Mouse (Mus musculus) thymus, postnatal 4 days (tissue): Measurements from ENCODE around the gene Agap1.

Experiments
- DNase-seq: peaks from one replicate; pipeline ENCODE4 v3.0.0; 2021

Gene Agap1

DNA sequence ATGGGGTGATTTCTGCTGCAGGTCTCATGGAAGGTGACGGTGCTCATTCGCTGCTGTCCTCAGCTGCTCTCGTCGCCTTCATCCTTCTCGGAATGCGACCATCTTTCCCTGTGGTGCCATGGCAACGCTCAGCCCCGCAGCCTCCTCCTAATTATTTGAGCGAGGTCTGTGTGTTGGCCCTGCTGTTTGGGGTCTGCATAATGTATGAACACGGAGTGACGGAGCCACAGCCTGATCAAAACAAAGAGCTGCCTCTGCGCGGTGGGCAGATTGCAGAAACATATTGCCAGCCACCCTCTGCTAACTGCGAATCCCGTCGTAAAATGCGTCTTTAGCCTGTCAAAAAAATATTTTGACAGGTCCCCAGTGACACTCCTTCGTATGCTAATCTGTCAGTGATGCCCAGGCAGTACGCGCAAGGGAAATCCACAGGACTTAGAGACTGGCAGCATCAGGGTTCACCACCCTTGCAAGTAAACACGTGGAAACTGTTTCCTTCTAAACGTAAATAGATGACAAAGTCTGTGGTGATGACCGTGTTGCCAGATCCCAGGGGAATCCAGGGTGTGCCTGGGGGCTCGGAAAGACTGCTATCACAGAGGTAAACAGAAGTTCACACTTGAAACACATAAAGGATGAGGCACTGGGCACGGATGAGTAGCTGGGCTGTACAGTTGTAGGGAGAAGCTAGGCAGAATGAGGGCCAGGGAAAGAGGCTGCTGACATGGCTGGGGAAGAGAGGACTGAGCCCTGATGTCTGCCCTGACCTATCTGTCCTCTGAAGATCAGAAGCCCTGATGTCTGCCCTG is 95.7 kb downstream of the Agap1 start:
- DNase-seq: no peak

- no peak for DNase-seq
Measured at GRCm38 (mm10) chr1:89552470-89552869, 97.9 kb downstream of the Agap1 start.

- DNase-seq: no peak
Measured at GRCm38 (mm10) chr1:89553791-89554190, 99.2 kb downstream of the Agap1 start.

GRCm38 (mm10) chr1:89554969-89555856 is 100.6 kb downstream of the Agap1 start:
- DNase-seq: no peak

DNA sequence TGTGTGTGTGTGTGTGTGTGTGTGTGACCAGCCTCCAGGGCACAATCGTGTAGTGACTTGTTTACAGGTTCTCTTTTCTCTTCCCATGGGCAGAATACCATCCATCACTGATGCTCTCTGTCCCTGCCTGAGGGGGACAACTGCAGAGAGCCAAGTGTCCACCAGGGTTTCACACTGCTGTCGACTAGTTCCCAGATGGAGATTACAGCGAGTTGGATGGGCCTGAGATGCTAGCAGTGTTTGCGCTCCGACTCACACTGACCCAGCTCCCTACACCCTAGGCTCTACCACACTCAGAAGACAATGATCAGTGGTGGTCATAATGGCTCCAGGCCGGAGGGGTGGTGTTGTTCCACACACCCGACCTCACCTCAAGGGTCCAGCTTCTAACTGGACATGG is 101.4 kb downstream of the Agap1 start:
- no peak for DNase-seq

GRCm38 (mm10) chr1:89557401-89557800 is 102.8 kb downstream of the Agap1 start:
- DNase-seq: no peak

DNA sequence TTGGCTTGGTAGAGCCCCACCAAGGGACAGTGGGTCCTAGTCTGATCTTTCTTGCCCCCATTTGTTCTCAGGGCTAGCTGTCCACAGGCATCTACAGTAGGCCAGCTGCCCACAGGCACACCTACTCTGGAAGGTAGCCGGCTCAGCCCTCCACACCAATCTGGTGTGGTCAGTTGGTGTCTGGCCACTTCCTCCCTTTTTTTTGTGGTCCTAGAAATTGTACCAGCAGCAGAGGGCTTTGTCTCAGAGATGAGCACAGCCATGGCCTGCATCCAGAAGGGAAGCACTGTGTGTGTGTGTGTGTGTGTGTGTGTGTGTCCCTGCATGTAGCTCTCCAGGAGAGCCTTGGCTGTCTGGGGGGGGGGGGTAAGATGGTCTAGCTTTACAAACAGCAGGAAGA is 103.5 kb downstream of the Agap1 start:
- DNase-seq: no peak

GRCm38 (mm10) chr1:89563399-89563798 is 108.8 kb downstream of the Agap1 start:
- DNase-seq: no peak

DNA sequence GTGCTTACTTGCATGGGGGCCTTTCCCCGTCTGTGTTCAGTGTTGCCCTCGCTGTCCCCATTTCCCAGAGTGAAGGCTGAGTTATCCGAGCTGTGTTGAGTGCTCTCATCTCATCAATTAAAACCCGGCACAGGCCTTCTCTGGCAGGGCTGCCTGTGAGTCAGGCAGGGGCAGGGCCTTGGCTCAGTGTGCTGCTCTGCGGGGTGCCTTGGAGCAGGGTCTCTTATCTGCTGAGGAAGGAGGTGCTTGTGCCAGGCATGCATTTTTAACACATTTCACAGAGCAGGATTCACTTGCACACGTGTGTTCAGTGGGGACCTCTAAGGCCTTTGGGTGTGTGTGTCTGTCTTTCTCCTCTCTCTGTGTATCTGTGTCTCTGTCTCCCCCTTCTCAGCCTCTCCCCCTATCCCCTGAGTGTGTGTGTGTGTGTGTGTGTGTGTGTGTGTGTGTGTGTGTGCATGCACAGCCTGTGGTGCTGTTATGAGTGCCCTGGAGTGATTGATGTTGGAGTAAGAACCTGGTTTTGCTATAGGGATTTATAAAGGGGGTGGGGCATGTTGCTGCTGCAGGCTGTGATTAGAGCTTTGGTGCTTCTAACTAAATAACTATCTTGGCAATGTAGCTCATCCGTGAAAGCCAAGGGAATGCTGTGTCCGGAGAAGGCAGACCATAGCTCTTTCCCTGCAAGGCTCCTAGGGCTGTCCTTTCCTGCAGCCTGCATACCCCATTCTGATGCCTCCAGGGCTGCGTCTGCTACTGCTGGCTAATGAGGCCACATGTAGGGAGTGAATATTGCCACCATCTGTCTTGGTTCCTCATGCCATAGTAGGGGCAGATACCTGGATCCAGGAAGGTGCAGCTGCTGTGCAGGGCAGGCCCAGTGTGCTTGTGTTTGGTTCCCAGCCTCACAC is 112.2 kb downstream of the Agap1 start:
- no peak for DNase-seq

DNA sequence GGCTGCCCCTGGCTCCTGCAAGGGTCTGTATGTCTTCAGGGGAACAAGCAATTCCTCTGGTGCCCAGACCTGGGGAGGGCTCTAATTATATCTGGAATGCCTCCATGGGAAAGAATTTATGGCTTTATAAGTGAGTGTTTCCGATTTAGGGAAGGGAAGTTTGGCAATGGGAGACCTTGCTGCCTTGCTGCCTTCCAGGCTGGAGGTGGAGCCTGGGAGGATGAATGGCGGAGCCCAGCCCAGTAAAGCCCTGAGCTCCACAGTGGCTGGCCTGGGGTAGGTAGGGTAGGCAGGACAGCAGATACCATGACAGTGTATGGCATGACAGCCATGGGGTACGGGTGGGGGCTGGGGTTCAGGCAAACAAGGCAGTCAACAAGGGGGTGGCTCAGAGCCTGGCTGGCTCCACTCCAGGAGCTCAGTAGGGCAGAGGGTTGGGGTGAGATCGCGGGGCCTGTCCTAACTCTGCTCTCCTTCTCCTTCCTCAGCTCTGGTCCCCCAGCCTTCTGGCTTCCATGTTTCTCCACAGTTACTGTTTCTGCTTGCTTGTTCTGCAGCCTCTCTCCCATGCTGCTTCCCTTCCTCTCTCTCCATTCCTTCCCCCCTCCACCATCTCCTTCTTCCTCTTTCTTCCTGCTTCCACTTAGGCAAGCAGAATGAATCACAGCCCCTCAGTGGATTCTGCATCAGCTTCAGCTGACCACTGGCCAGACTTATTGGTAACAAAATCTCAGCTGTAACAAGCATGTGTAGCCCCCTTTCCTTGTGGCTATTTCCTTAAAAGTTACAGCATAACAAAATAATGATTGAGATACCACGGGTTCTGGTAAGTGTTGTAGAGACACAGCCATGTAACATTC is 114.2 kb downstream of the Agap1 start:
- DNase-seq: no peak

DNA sequence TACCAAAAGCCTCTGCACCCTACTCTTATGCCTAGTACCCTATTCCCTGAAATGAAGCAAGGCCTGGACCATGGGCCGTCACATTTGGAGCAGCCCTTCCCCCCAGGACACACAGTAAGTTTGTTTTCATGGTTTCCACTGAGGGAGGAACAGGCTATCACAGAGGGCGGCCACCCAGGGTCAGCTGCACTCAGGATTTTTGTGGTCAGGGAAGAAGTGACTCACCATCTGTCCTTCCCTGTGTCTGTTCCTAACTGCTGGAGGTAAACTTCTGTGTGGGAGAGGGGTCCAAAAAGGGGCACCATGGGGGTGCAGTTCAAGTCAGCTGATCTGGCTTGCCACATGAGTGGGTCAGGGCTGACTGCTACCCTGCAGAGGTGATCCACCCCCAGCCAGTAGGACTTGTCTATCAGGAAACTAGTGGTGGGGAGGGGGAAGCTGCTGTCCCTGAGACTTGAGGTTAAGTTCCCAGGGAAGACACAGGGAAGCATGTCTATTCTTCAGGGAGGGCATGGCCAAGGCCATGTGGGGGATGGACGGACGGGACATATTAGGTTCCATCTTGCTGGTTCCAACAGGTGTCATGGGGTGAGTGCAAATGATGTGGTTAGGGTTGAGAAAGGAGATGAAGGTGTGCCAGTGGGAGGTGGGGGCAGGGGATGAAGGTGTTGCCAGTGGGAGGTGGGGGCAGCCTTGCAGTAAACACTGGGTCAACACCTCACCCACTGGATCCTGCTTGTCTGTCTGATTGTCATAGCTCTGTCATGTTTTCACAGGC is 116.1 kb downstream of the Agap1 start:
- no peak for DNase-seq

- DNase-seq: no peak
Measured at GRCm38 (mm10) chr1:89573486-89573885, 118.9 kb downstream of the Agap1 start.

DNA sequence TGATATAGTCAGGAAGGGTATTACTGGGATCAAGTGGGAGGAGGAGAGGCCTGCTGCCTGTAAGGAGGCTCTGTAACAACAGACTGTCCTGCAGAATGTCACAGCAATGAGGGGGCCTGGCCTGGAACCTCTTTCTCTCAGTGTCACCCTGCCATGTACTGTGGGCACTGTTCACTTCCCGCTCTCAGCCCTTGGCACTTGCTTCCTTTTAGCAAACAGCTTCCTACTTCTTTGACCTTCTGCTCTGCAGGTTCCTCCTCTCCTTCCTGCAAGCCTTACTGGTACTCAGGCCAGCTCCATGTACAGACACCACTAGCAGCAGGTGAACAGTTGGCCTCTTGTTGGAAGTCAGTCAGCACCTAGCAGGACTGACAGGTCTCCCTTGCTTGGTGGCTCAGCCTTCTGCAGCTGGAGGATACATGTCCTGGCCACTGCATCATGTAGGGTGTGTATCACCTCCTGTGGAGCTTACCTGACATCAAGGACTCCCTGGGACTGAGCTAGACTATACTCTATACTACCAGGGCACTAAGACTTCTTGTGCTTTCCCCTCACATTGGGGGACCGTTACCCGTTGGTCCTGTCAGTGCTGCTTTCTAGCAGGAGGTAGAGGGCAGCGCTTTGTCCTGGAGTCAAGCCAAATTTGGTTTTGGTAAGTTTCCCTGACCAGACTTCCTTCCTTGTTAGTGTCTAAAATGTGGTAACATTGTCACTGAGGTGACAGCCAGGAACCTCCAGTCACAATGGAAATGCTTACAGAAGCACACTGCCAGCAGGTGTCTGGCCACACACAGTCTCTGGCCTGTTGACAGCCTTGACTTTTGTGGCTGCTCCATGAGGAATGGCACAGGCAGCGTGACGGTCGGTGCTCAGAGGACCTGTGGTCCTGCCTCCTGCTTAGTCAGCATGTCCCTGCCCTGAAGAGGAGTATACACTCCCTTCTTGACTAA is 120.6 kb downstream of the Agap1 start:
- DNase-seq: no peak

GRCm38 (mm10) chr1:89576174-89576890 is 121.7 kb downstream of the Agap1 start:
- no peak for DNase-seq

DNA sequence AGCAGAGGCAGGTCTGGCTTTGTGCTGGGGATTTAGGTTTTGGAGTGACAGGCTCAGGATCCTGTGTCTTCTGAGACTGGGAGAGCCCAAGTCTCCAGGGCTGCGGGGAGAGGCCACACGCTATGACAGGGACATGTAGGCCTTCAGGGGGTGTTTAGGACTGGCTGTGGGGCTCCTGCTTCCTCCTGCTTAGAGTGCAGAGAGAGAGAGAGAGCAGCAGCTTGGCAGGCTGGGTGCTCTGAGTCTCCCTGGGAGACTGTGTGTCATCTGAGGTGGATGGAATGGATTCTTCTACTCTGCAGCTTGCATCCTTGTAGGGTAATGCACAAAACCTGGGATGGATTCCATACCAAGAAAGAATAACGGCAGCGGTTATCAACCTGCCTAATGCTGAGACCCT is 122.4 kb downstream of the Agap1 start:
- DNase-seq: peak; percentile 47

DNA sequence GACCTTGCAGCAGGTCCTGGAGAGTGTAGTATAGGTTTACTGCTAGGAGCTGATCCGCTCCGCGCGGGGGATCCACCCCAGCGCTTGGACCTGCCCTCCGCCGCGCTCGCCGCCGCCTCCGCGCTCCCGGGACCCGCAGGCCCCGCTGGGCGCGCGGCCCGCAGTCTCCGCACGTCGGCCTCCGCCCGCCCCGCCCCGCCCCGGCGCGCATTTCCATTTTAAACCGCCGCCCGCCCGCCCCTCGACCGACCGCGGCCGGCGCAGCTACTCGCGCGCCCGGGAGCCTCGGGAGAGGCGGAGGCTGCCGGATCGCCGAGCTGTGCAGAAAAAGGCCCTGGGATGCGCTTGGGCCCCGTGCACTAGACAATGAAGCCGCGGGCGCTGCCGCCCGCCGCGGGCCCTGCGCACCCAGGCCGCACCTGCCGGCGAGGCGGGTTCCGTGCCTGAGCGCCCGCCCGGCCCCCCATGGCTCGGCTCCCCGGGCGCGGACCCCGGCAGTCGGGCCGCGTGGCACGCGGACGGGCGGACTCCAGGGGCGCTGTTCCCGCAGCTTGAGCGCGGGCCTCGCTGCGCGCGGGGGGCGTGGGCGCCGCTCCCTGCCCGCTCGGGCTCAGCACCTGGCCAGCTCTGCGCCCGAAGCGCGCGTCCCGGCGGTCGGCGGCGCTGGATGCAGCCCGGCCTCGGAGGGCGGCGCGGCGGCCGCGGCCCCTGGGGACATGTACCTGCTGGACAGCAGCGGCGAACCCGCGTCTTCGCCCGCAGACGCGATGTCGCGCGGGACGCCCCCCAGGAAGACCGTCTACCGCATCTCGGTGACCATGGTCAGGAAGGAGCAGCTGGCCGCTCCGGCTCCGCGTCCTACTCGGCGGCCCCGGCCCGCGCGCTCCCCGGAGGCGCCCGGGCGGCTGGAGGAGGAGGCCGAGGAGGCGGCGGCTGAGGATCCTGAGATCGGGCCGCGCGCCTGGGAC is 125.7 kb downstream of the Agap1 start:
- DNase-seq: peak; percentile 79

DNA sequence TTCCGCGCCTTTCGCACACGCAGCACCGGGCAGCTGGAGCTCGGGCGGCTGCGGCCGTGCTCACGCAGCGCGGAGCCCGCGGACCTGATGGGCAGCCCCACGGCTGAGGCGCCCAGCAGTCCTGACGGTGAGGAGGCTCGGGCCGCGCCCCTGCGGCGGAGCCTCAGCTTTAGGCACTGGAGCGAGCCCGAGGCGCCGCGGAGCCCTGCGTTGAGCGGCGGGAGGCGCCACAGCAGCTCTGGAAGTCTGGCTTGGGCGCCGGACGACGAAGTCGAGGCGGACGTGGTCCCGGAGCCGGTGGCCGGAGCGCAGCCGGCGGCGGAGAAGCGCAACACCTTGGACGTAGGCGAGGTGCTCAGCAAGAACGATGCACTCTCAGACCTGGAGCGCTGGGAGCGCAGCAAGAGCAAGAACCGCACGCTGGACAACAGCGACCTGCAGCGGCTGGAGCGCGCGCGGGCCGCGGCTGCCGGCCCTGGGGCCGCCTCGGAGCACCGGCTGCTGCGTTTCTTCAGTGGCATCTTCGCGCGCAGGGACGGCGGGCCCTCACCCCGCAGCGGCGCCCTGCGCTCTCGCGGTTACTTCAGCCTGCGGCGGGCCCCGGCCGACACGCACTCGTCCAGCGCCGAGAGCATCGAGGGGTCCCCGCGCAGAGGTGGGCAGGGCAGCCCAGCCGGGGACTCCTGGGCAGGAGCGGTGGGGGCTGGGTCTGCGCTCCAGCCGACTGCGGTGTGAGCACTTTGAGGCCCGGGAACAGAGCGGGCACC is 126.6 kb downstream of the Agap1 start:
- DNase-seq: peak; percentile 42
